Mouse (Mus musculus) neutrophil, adult 59 days (primary cell): ENCODE data around the gene Xlr3a. TPM values are rescaled to one million over a fixed set of nuclear protein-coding genes. Genes with fewer than 3 reads are reported as not detected.

Experiments
- total RNA-seq, 2 experiments: library from RNA; stranded (reverse); gene quantifications; 1 replicate in 1 of 2; 2 replicates in 1 of 2; pipeline ENCODE4 v1.2.4; 2023

The Xlr3a gene
- total RNA-seq, result not detected

DNA sequence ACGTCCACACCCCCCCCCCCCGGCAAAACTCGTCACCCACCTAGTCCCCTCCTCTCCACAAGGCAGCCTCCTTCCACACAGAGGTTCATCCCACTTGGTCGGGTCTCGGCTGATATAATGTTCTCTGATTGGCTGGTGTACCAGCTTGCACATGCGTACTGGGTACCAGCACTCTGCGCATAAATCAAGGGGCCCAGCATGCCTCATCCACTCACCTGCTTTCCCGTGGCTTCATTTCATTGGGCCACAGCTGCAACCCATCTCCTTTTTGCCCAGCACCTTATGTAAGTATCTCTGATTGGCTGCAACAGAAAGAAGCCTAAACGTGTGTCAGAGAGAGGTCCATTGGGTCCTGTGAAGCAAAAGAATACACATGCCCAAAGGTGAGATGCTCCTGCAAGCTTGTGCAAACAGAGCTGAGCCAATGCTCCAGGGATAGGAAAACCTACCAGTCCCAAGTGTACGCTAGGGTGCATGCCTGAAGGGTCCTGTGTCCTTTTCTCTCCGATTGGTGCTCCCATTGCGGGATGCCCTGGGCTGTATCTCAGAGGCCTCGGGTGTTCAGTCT lies at the start of gene Xlr3a:
Gene Xlr3a, minus strand, starts transcription at position 155 of the 568 bp plus-strand sequence.

DNA sequence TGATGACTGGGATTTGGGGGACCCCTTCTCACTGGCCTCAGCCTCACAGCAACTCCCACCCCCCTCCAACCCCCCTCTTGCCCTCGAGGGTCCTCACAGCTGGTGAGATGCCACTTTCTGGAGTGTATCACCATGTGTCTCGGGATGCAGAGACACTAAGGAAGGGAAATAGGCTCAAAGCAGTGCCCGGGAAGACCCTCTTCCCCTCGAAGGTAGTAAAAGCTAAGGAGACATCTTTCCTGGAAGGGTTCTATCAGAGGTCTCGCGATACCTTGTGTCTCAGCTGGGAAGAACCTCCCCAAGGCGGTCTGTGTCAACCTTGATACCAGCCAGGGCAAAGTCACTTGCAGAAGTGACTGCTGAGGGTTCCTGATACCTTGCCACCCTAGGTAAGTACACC lies 19.9 kb upstream of the Xlr3a start, which contains the start of gene Gm14685:
Gene Gm14685, plus strand, starts transcription at position 301 of the 400 bp plus-strand sequence.

GRCm38 (mm10) chrX:73082267-73083055 lies 14.4 kb downstream of the Xlr3a start, which contains the start of gene Xlr4a:
TSS of gene Xlr4a (minus strand) at chrX:73082478.

GRCm38 (mm10) chrX:73064415-73064793 lies 32.5 kb downstream of the Xlr3a start, which contains the start of gene Pnma3:
TSS of gene Pnma3 (plus strand) at chrX:73064787.

GRCm38 (mm10) chrX:73037003-73037402 lies 59.9 kb downstream of the Xlr3a start, which contains the start of gene Pnma5:
TSS of gene Pnma5 (minus strand) at chrX:73037103.

Other genes with a start within 250 kb of the Xlr3a start
- gene Cetn2, start 178.7 kb downstream of the Xlr3a start, total RNA-seq, result 10 to 100 TPM; 14.2 to 20.6 TPM
- gene Nsdhl, start 178.5 kb downstream of the Xlr3a start, total RNA-seq, result 1 to 10 TPM; 7.0 to 8.9 TPM
- not detected for gene Zfp185, start 109.8 kb downstream of the Xlr3a start, total RNA-seq
- under 1 TPM; 0.60 to 0.80 TPM for gene Pnma5, start 60.0 kb downstream of the Xlr3a start, total RNA-seq
- gene Pnma3, start 32.3 kb downstream of the Xlr3a start, total RNA-seq, result not detected
- 1 to 10 TPM in 1 of 2 experiments, not detected in 1; 1.4 TPM for gene Xlr4a, start 14.6 kb downstream of the Xlr3a start, total RNA-seq
- gene Gm14685, start 20.0 kb upstream of the Xlr3a start, total RNA-seq, result under 1 TPM; 0.22 to 0.24 TPM
- gene Xlr5b, start 51.7 kb upstream of the Xlr3a start, total RNA-seq, result not detected
- gene DXBay18, start 52.4 kb upstream of the Xlr3a start, total RNA-seq, result under 1 TPM in 1 of 2 experiments, not detected in 1; 0.16 TPM
- gene Spin2d, start 79.9 kb upstream of the Xlr3a start, total RNA-seq, result not detected
- gene Xlr3b, start 95.1 kb upstream of the Xlr3a start, total RNA-seq, result 1 to 10 TPM in 1 of 2 experiments, not detected in 1; 2.4 TPM
- gene Xlr4b, start 117.2 kb upstream of the Xlr3a start, total RNA-seq, result 1 to 10 TPM; 1.3 to 3.2 TPM
- gene F8a, start 131.2 kb upstream of the Xlr3a start, total RNA-seq, result 1 to 10 TPM; 3.5 to 4.2 TPM
- gene Xlr4c, start 146.0 kb upstream of the Xlr3a start, total RNA-seq, result 1 to 10 TPM in 1 of 2 experiments, under 1 TPM in 1; 0.49 to 3.8 TPM
- gene Xlr3c, start 168.3 kb upstream of the Xlr3a start, total RNA-seq, result not detected
- gene Xlr5a, start 195.9 kb upstream of the Xlr3a start, total RNA-seq, result not detected
- not detected for gene Xlr5c, start 195.9 kb upstream of the Xlr3a start, total RNA-seq
- not detected for gene Gm45015, start 239.7 kb upstream of the Xlr3a start, total RNA-seq
- 1 to 10 TPM; 7.2 to 8.5 TPM for gene Zfp275, start 245.5 kb upstream of the Xlr3a start, total RNA-seq